Mouse (Mus musculus) midbrain, embryonic 11.5 days (tissue): ENCODE data around the gene Mcam. TPM values are rescaled to one million over a fixed set of nuclear protein-coding genes. Genes with fewer than 3 reads are reported as not detected.
"Not testable (repeated sequence)": the region's sequence is repeated elsewhere in the genome, so short reads cannot be mapped to it uniquely, and the experiment has no call there.

Source experiments
- ATAC-seq: fragments of 200-750 bp; cut with Nextera tagmentation; 2 replicates; pipeline ENCODE4 v1.8.0; 2017; ENCODE audit warnings: moderate TSS enrichment, moderate library complexity; ENCODE audit not compliant: low FRiP score
- DNase-seq: peaks from one replicate; pipeline ENCODE4 v3.0.0; 2015; ENCODE audit warnings: low spot score; ENCODE audit errors: missing footprints
- H3K27ac ChIP-seq: fragments of 300-500 bp; sonication (generic); 2 replicates; pipeline ENCODE4 v1.5.1; 2014; ENCODE audit warnings: low read depth, low read length
- H3K27me3 ChIP-seq: fragments of 300-500 bp; sonication (generic); 2 replicates; pipeline ENCODE4 v1.6.1; 2014; ENCODE audit warnings: mild to moderate bottlenecking, low read length, moderate library complexity, mixed read lengths; ENCODE audit not compliant: control insufficient read depth, insufficient read depth
- H3K36me3 ChIP-seq: fragments of 300-500 bp; sonication (generic); 2 replicates; pipeline ENCODE4 v1.6.1; 2014; ENCODE audit warnings: mild to moderate bottlenecking, low read length, moderate library complexity, mixed read lengths; ENCODE audit not compliant: control insufficient read depth, insufficient read depth
- H3K4me1 ChIP-seq: fragments of 300-500 bp; sonication (generic); 2 replicates; pipeline ENCODE4 v1.6.1; 2014; ENCODE audit warnings: low read length; ENCODE audit not compliant: control insufficient read depth, insufficient read depth
- H3K4me2 ChIP-seq: fragments of 300-500 bp; sonication (generic); 2 replicates; pipeline ENCODE4 v1.6.1; 2014; ENCODE audit warnings: mild to moderate bottlenecking, moderate library complexity
- H3K4me3 ChIP-seq: fragments of 300-500 bp; sonication (generic); 2 replicates; pipeline ENCODE4 v1.5.1; 2014; ENCODE audit warnings: low read depth, low read length
- H3K9ac ChIP-seq: fragments of 300-500 bp; sonication (generic); 2 replicates; pipeline ENCODE4 v1.6.1; 2014; ENCODE audit warnings: low read length
- H3K9me3 ChIP-seq: fragments of 300-500 bp; sonication (generic); 2 replicates; pipeline ENCODE4 v1.6.1; 2016; ENCODE audit warnings: low read length; ENCODE audit not compliant: control insufficient read depth
- WGBS: fragments of 180-500 bp; shearing (Covaris S2); extraction: QIAGEN DNeasy Blood & Tissue Kit; methylation state at CpG from one replicate; pipeline ENCODE4 v1.1.7; 2014; 5-methylcytosine and 5-hydroxymethylcytosine counted together
- polyA plus RNA-seq: library from polyadenylated mRNA; unstranded; fragments of >200 nt; fragmentation: Nextera tagmentation; extraction: Ambion mirVana; gene quantifications from 2 replicates; pipeline ENCODE4 v1.2.1, GENCODE M21; 2014

The Mcam gene
- polyA plus RNA-seq, 1 experiment from 2014 or later: 14.5 TPM

- no peak within 1 kb of the TSS; the same call in 1 of the 2 replicates for H3K27ac ChIP-seq
- DNase-seq (no peak), ATAC-seq (peak; percentile 33; the same call in 1 of the 2 replicates)
- peak within 1 kb of the TSS; percentile 44 for H3K9ac ChIP-seq
- H3K9me3 ChIP-seq: no peaks in the 10 kb centered on the region
- peaks cover 5% of the 10 kb centered on the region; the same call in 1 of the 2 replicates for H3K36me3 ChIP-seq
- 23% methylated on average over 8 of the region's 8 CpGs for WGBS
- H3K4me1 ChIP-seq: peaks cover 42% of the 10 kb centered on the region
- H3K4me2 ChIP-seq: peak within 1 kb of the TSS; percentile 34
- H3K27me3 ChIP-seq: no peaks in the 10 kb centered on the region
- H3K4me3 ChIP-seq: no peak within 1 kb of the TSS; the same call in 1 of the 2 replicates
Observed at GRCm38 (mm10) chr9:44107110-44107509, 27.2 kb upstream of the Mcam start, which contains the start of gene C1qtnf5. C1qtnf5 (plus strand) TSS chr9:44107245.

- peak; percentile 25; the same call in 1 of the 2 replicates for ATAC-seq
- peaks cover 40% of the 10 kb centered on the region for H3K4me1 ChIP-seq
- no peak overlapping the region; the same call in 1 of the 2 replicates for H3K27ac ChIP-seq
- no peak overlapping the region; the same call in 1 of the 2 replicates for H3K4me3 ChIP-seq
- 27% methylated on average over 25 of the region's 25 CpGs for WGBS
- peaks cover 5% of the 10 kb centered on the region; the same call in 1 of the 2 replicates for H3K36me3 ChIP-seq
- DNase-seq: peak; percentile 96
- peak overlapping the region; percentile 34 for H3K4me2 ChIP-seq
- H3K9me3 ChIP-seq: no peaks in the 10 kb centered on the region
- H3K9ac ChIP-seq: peak overlapping the region; percentile 44
- H3K27me3 ChIP-seq: no peaks in the 10 kb centered on the region
Observed at GRCm38 (mm10) chr9:44107557-44108179, 26.6 kb upstream of the Mcam start.

GRCm38 (mm10) chr9:44108269-44109055 is 25.8 kb upstream of the Mcam start:
- Histone ChIP-seq H3K4me3 (no peak overlapping the region), H3K36me3 (peaks cover 5% of the 10 kb centered on the region; the same call in 1 of the 2 replicates), H3K4me1 (peaks cover 40% of the 10 kb centered on the region), H3K27ac (no peak overlapping the region), H3K9ac (peak overlapping the region; percentile 44; the same call in 1 of the 2 replicates), H3K4me2 (peak overlapping the region; percentile 34; the same call in 1 of the 2 replicates), H3K27me3 (no peaks in the 10 kb centered on the region), H3K9me3 (no peaks in the 10 kb centered on the region)
- ATAC-seq: no peak
- DNase-seq: no peak
- 81% methylated on average over 31 of the region's 31 CpGs for WGBS

GRCm38 (mm10) chr9:44109360-44110095 is 24.7 kb upstream of the Mcam start:
- 37% methylated on average over 9 of the region's 9 CpGs for WGBS
- ATAC-seq: no peak
- H3K9ac ChIP-seq: no peak overlapping the region

GRCm38 (mm10) chr9:44111909-44112308 is 22.4 kb upstream of the Mcam start:
- H3K4me3 ChIP-seq, H3K9ac ChIP-seq: not testable (repeated sequence)

More at GRCm38 (mm10) chr9:44109360-44110095, 24.7 kb upstream of the Mcam start:
- Histone ChIP-seq H3K27me3 (no peaks in the 10 kb centered on the region), H3K9me3 (no peaks in the 10 kb centered on the region), H3K36me3 (peaks cover 5% of the 10 kb centered on the region; the same call in 1 of the 2 replicates), H3K27ac (no peak overlapping the region), H3K4me3 (no peak overlapping the region), H3K4me1 (peaks cover 40% of the 10 kb centered on the region), H3K4me2 (peak overlapping the region; percentile 13; the same call in 1 of the 2 replicates)
- peak; percentile 97 for DNase-seq

GRCm38 (mm10) chr9:44113105-44113789 is 21.0 kb upstream of the Mcam start, which contains the start of the genes Gm49380 and Rnf26:
Gm49380 (minus strand) TSS chr9:44113500.
Rnf26 (minus strand) TSS chr9:44113517.
- no peak within 1 kb of the TSS; the same call in 1 of the 2 replicates for H3K27ac ChIP-seq

More at GRCm38 (mm10) chr9:44111909-44112308, 22.4 kb upstream of the Mcam start:
- H3K9me3 ChIP-seq, ATAC-seq, DNase-seq, H3K27me3 ChIP-seq, H3K27ac ChIP-seq, H3K36me3 ChIP-seq: not testable (repeated sequence)
- 70% methylated on average over 10 of the region's 12 CpGs for WGBS
- peaks cover 34% of the 10 kb centered on the region for H3K4me1 ChIP-seq
- peak overlapping the region; percentile 47 for H3K4me2 ChIP-seq

GRCm38 (mm10) chr9:44114453-44114852 is 19.8 kb upstream of the Mcam start:
- Histone ChIP-seq H3K27ac (no peak overlapping the region), H3K9me3 (no peaks in the 10 kb centered on the region; the same call in 1 of the 2 replicates), H3K27me3 (no peaks in the 10 kb centered on the region), H3K4me2 (no peak overlapping the region), H3K4me1 (peaks cover 14% of the 10 kb centered on the region), H3K4me3 (no peak overlapping the region), H3K9ac (no peak overlapping the region), H3K36me3 (no peaks in the 10 kb centered on the region)
- no peak for DNase-seq
- 95% methylated on average over 2 of the region's 2 CpGs for WGBS
- ATAC-seq: no peak

More at GRCm38 (mm10) chr9:44113105-44113789, 21.0 kb upstream of the Mcam start, which contains the start of the genes Gm49380 and Rnf26:
- Histone ChIP-seq H3K4me2 (peak within 1 kb of the TSS; percentile 47), H3K9ac (peak within 1 kb of the TSS; percentile 87), H3K4me3 (peak within 1 kb of the TSS; percentile 77), H3K4me1 (peaks cover 22% of the 10 kb centered on the region), H3K9me3 (no peaks in the 10 kb centered on the region), H3K27me3 (no peaks in the 10 kb centered on the region), H3K36me3 (no peaks in the 10 kb centered on the region)
- WGBS: 2% methylated on average over 47 of the region's 51 CpGs
- ATAC-seq (peak; percentile 95), DNase-seq (peak; percentile 97)

GRCm38 (mm10) chr9:44115599-44115998 is 18.7 kb upstream of the Mcam start:
- no peaks in the 10 kb centered on the region for H3K27me3 ChIP-seq
- H3K4me2 ChIP-seq: no peak overlapping the region
- ATAC-seq (no peak), DNase-seq (no peak)
- 90% methylated on average over 9 of the region's 9 CpGs for WGBS
- H3K4me1 ChIP-seq: peaks cover 2% of the 10 kb centered on the region
- H3K27ac ChIP-seq: no peak overlapping the region
- H3K9ac ChIP-seq: no peak overlapping the region
- H3K9me3 ChIP-seq: no peaks in the 10 kb centered on the region; the same call in 1 of the 2 replicates
- no peak overlapping the region for H3K4me3 ChIP-seq
- H3K36me3 ChIP-seq: no peaks in the 10 kb centered on the region
